Mouse (Mus musculus): ENCODE results near the gene Epb41l4b. TPM values are rescaled to one million over a fixed set of nuclear protein-coding genes. Genes with fewer than 3 reads are reported as not detected.

The Epb41l4b gene
- polyA plus RNA-seq, 1 experiment from 2014 or later = 3.8 TPM

DNA sequence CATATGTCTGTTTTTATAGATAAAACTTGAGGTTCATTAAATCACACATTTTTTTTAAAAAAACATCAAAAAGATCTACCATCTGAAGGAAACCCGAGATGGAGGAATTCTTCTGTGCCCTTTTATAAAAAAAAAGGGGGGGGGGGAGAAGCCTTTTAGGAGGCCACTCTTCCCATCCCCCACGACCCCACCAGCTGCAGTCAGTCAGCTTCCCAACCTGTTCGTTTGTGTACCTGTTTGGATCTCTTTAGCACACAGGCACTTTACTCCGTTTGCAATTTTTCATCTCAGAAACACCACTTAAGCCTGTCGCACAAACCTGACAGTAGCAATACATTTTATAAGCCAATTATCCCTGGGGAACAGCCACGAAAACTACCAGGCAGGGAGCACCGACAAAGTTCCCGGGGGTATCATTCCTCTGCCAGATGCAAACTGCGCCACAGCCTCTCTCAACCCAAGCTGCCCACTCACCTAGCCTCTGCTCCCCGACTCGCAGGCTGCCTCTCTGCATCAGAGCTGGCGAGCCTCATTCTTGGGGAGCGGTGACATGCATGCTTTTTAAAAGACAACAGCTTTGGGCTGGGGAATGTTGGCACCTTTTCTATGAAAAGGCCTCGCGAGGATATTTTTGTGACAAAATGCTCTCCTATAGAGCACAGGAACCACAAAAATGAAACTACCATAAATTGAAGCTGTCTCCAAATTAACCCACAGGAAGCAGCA, 2.1 kb downstream of the Epb41l4b start:
- Histone ChIP-seq H3K9me3 (ENCODE audit: control insufficient read depth, low read length) (no peaks in the 10 kb centered on the region), H3K4me3 (replicated peaks; ENCODE audit: low read depth, low read length) (peak overlapping the region; percentile 54), H3K9ac (replicated peaks; ENCODE audit: low read length) (peak overlapping the region; percentile 79; the same call in 1 of the 2 replicates), H3K27ac (replicated peaks; ENCODE audit: low read depth, low read length) (no peak overlapping the region), H3K36me3 (ENCODE audit: control insufficient read depth, insufficient read depth, low read length) (no peaks in the 10 kb centered on the region), H3K27me3 (ENCODE audit: control insufficient read depth, insufficient read depth, low read length) (peaks cover 19% of the 10 kb centered on the region), H3K4me1 (ENCODE audit: control insufficient read depth, insufficient read depth, low read length) (peaks cover 7% of the 10 kb centered on the region; the same call in 1 of the 2 replicates), H3K4me2 (ENCODE audit: low read length) (peak overlapping the region; percentile 85)
- DNase-seq = peak; percentile 44
- 17% methylated on average over 15 of the region's 15 CpGs for WGBS
- no peak for ATAC-seq (ENCODE audit: low FRiP score, low TSS enrichment)

DNA sequence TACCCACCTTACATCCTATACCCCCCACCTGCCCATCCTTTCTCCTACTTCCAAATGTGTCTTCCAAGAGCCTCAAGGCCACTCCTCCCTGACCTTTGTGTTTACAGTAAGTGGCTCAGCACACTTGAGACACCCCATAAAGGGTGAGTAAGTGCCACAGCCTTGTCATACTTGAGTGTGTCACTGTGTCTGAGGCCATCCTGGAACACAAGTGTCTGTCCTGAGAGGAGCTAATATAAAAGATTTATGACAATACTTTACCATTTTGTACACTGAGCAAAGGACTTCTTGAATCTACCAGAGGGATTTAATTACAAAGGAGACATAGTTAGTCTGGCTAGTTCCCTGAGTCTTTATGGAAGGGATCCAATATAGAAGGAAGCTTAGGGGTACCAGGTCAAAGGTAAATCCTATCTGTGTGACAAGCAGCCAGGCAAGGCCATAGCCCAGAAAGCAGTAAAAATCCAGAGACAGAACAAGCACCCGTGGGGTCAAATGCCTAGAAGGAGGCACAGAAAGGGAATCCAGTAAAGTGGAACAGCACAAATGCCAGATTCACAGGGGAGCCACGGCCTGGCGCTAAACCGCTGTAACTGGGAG, 2.9 kb downstream of the Epb41l4b start:
- Histone ChIP-seq H3K27ac (replicated peaks; ENCODE audit: low read depth, low read length) (no peak overlapping the region), H3K27me3 (ENCODE audit: control insufficient read depth, insufficient read depth, low read length) (peaks cover 16% of the 10 kb centered on the region), H3K4me2 (ENCODE audit: low read length) (peak overlapping the region; percentile 85), H3K36me3 (ENCODE audit: control insufficient read depth, insufficient read depth, low read length) (no peaks in the 10 kb centered on the region), H3K9me3 (ENCODE audit: control insufficient read depth, low read length) (no peaks in the 10 kb centered on the region), H3K4me3 (replicated peaks; ENCODE audit: low read depth, low read length) (no peak overlapping the region), H3K9ac (replicated peaks; ENCODE audit: low read length) (no peak overlapping the region; the same call in 1 of the 2 replicates), H3K4me1 (ENCODE audit: control insufficient read depth, insufficient read depth, low read length) (peaks cover 7% of the 10 kb centered on the region; the same call in 1 of the 2 replicates)
- ATAC-seq (ENCODE audit: low FRiP score, low TSS enrichment) = no peak
- 9% methylated on average over 4 of the region's 4 CpGs for WGBS
- peak; percentile 25 for DNase-seq

DNA sequence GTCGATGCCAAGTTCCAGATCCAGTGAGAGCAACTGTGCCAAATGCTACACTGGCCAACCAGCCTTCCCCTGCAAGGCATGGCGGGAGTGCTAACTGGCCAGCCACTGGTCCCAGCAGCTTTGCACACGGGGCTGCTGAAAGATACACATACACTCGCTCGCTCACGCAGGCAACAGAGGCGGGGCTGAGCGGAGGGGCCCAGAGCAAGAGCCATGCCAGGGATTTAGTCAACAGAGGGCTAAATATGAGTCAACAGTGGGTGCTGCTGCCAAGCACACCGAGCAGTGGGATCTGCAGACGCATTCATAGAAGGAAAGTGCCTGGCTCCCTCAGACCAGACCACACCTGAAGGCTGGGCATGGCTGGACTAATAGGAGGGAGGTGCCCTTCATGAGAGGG, 3.8 kb downstream of the Epb41l4b start:
- Histone ChIP-seq H3K27me3 (ENCODE audit: control insufficient read depth, insufficient read depth, low read length) (peaks cover 11% of the 10 kb centered on the region), H3K36me3 (ENCODE audit: control insufficient read depth, insufficient read depth, low read length) (no peaks in the 10 kb centered on the region), H3K27ac (replicated peaks; ENCODE audit: low read depth, low read length) (no peak overlapping the region), H3K4me3 (replicated peaks; ENCODE audit: low read depth, low read length) (no peak overlapping the region), H3K9me3 (ENCODE audit: control insufficient read depth, low read length) (no peaks in the 10 kb centered on the region), H3K9ac (replicated peaks; ENCODE audit: low read length) (no peak overlapping the region), H3K4me2 (ENCODE audit: low read length) (no peak overlapping the region), H3K4me1 (ENCODE audit: control insufficient read depth, insufficient read depth, low read length) (peaks cover 7% of the 10 kb centered on the region; the same call in 1 of the 2 replicates)
- WGBS = 65% methylated on average over 10 of the region's 10 CpGs
- ATAC-seq (ENCODE audit: low FRiP score, low TSS enrichment) (no peak), DNase-seq (peak; percentile 37)

DNA sequence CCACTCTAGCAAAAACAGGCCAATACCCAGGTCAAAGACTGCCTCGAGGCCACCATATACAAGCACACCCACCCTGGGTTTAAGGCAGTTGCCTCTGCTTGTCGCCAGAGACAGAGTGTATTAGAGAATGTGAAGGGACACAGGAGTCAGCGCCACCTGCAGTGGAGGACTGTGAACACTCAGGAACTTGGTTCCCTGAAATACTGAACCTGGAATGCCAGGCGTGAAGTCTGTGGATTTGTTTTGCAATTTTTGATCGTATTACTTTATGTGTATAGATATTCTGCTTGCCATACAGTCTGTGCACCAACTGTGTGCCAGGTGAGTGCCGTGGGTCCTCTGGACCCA, 5.2 kb downstream of the Epb41l4b start:
- no peak overlapping the region for H3K4me3 ChIP-seq (replicated peaks; ENCODE audit: low read depth, low read length)
- WGBS = 80% methylated on average over 6 of the region's 6 CpGs
- no peak for DNase-seq
- H3K4me2 ChIP-seq (ENCODE audit: low read length) = no peak overlapping the region
- ATAC-seq (ENCODE audit: low FRiP score, low TSS enrichment) = no peak
- H3K9me3 ChIP-seq (ENCODE audit: control insufficient read depth, low read length) = no peaks in the 10 kb centered on the region
- H3K4me1 ChIP-seq (ENCODE audit: control insufficient read depth, insufficient read depth, low read length) = peaks cover 7% of the 10 kb centered on the region; the same call in 1 of the 2 replicates
- peaks cover 11% of the 10 kb centered on the region for H3K27me3 ChIP-seq (ENCODE audit: control insufficient read depth, insufficient read depth, low read length)
- no peak overlapping the region for H3K9ac ChIP-seq (replicated peaks; ENCODE audit: low read length)
- H3K27ac ChIP-seq (replicated peaks; ENCODE audit: low read depth, low read length) = no peak overlapping the region
- no peaks in the 10 kb centered on the region for H3K36me3 ChIP-seq (ENCODE audit: control insufficient read depth, insufficient read depth, low read length)

DNA sequence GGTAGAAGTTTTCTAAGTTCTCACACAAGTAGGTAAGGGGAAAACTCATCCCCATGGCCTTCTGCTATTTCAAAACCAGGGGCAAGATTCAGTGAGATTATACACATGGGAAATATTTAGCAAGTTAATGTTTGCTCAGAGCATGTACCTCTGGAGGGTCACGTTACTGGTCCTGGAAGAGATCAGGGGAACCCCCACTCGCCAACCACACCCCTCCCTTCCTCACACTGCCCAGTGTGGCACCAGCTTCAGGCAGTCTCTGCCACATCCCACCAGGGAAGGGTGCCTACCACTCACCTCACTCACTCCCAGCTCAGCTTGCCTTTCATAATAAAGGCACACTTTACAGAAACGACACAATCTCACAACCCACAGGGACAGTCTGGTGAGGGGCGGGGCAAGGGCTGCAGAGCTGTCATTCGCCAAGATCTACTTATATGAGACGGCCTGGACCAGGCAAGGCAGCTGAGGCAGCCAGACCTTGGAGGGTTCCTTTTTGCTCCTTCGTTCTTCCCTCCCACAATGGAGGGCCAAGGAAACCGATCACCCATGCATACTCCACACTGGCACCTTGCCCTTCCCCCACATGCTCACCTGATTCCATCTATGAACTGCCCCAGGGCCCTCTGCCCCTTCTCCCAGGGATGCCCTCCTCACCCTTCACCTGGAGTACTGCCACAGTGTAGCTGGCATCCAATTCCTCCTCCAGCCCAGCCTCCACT, 5.7 kb downstream of the Epb41l4b start:
- Histone ChIP-seq H3K9ac (replicated peaks; ENCODE audit: low read length) (no peak overlapping the region), H3K36me3 (ENCODE audit: control insufficient read depth, insufficient read depth, low read length) (no peaks in the 10 kb centered on the region), H3K27me3 (ENCODE audit: control insufficient read depth, insufficient read depth, low read length) (peaks cover 11% of the 10 kb centered on the region), H3K4me2 (ENCODE audit: low read length) (no peak overlapping the region), H3K9me3 (ENCODE audit: control insufficient read depth, low read length) (no peaks in the 10 kb centered on the region), H3K4me3 (replicated peaks; ENCODE audit: low read depth, low read length) (no peak overlapping the region), H3K27ac (replicated peaks; ENCODE audit: low read depth, low read length) (no peak overlapping the region), H3K4me1 (ENCODE audit: control insufficient read depth, insufficient read depth, low read length) (peaks cover 7% of the 10 kb centered on the region; the same call in 1 of the 2 replicates)
- no peak for DNase-seq
- 71% methylated on average over 8 of the region's 8 CpGs for WGBS
- no peak for ATAC-seq (ENCODE audit: low FRiP score, low TSS enrichment)

DNA sequence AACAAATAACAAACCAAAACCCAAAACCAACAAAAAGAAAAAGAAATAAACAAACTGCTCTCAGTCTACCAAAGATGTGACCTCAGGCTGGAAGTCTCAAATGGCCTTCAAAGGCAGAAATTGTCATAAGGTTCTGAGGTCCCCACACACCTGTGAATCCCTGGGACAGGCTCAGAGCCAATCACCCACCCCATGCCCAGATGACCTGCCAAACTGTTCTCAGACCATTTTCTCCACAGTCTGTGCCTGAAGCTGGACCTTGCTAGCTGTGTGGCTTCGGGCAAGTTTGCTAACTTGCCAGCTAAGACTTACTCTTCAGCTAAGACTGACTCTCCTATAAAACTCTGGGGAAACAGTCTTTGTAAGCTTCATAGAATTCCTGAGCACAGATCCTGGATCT, 7.8 kb downstream of the Epb41l4b start:
- no peak for ATAC-seq (ENCODE audit: low FRiP score, low TSS enrichment)
- H3K36me3 ChIP-seq (ENCODE audit: control insufficient read depth, insufficient read depth, low read length) = no peaks in the 10 kb centered on the region
- WGBS = 89% methylated on average over 1 of the region's 1 CpGs

DNA sequence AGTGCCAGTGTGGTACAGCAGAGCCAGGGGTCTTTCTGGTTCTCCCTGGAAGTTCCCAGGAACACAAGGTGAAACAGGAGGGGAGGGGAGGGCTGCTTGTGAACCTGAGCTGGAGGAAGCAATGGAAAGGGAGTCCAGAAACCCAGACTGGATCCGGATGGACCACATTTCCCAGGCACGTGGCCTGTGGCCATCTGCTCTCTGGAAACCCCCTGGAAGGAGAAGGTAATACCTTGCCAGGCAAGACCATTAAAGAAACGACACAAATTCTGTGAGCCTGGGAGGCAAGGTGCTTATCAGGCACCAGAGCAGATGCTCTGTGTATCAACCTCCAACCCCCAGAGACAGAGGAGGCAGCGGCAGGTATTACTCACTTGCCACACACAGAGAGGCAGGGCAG, 8.7 kb downstream of the Epb41l4b start:
- Histone ChIP-seq H3K4me3 (replicated peaks; ENCODE audit: low read depth, low read length) (no peak overlapping the region), H3K4me1 (ENCODE audit: control insufficient read depth, insufficient read depth, low read length) (no peaks in the 10 kb centered on the region), H3K36me3 (ENCODE audit: control insufficient read depth, insufficient read depth, low read length) (no peaks in the 10 kb centered on the region), H3K27me3 (ENCODE audit: control insufficient read depth, insufficient read depth, low read length) (no peaks in the 10 kb centered on the region; the same call in 1 of the 2 replicates), H3K4me2 (ENCODE audit: low read length) (no peak overlapping the region), H3K9ac (replicated peaks; ENCODE audit: low read length) (no peak overlapping the region), H3K27ac (replicated peaks; ENCODE audit: low read depth, low read length) (no peak overlapping the region), H3K9me3 (ENCODE audit: control insufficient read depth, low read length) (no peaks in the 10 kb centered on the region)
- ATAC-seq (ENCODE audit: low FRiP score, low TSS enrichment) (no peak), DNase-seq (no peak)
- 65% methylated on average over 4 of the region's 4 CpGs for WGBS

More for the DNA sequence above, 7.8 kb downstream of the Epb41l4b start:
- no peak overlapping the region for H3K27ac ChIP-seq (replicated peaks; ENCODE audit: low read depth, low read length)
- H3K4me2 ChIP-seq (ENCODE audit: low read length) = no peak overlapping the region
- H3K4me1 ChIP-seq (ENCODE audit: control insufficient read depth, insufficient read depth, low read length) = no peaks in the 10 kb centered on the region
- no peaks in the 10 kb centered on the region; the same call in 1 of the 2 replicates for H3K27me3 ChIP-seq (ENCODE audit: control insufficient read depth, insufficient read depth, low read length)
- H3K9me3 ChIP-seq (ENCODE audit: control insufficient read depth, low read length) = no peaks in the 10 kb centered on the region
- no peak for DNase-seq
- no peak overlapping the region for H3K9ac ChIP-seq (replicated peaks; ENCODE audit: low read length)
- no peak overlapping the region for H3K4me3 ChIP-seq (replicated peaks; ENCODE audit: low read depth, low read length)

DNA sequence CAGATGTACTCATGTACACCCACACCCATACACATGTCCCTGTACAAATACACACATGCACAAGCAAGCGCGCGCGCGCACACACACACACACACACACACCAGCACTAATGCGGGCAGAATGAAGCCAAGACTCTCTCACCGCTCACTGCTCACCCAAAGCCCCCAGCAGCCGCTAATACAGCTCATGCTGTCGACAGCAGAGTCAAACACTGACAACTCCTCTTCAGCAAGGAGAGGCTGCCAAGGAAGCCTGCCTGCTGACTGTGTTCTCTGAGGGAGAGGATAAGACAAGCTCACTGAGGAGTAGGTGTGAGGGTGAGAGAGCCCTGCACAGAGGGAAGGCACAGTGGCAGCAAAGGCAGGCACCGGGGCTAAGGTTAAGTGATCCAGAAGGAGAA, 11.4 kb downstream of the Epb41l4b start:
- WGBS = 81% methylated on average over 10 of the region's 10 CpGs
- no peak overlapping the region for H3K4me2 ChIP-seq (ENCODE audit: low read length)
- H3K27ac ChIP-seq (replicated peaks; ENCODE audit: low read depth, low read length) = no peak overlapping the region
- no peaks in the 10 kb centered on the region for H3K4me1 ChIP-seq (ENCODE audit: control insufficient read depth, insufficient read depth, low read length)
- ATAC-seq (ENCODE audit: low FRiP score, low TSS enrichment) = no peak
- no peak overlapping the region for H3K4me3 ChIP-seq (replicated peaks; ENCODE audit: low read depth, low read length)
- DNase-seq = no peak
- no peaks in the 10 kb centered on the region for H3K27me3 ChIP-seq (ENCODE audit: control insufficient read depth, insufficient read depth, low read length)
- no peak overlapping the region for H3K9ac ChIP-seq (replicated peaks; ENCODE audit: low read length)
- H3K36me3 ChIP-seq (ENCODE audit: control insufficient read depth, insufficient read depth, low read length) = no peaks in the 10 kb centered on the region
- no peaks in the 10 kb centered on the region for H3K9me3 ChIP-seq (ENCODE audit: control insufficient read depth, low read length)
